In genomic region chr11:109100266-109100665, GRCm38 (mm10) we compare ENCODE assay signal across 32 mouse cellular contexts. TPM values are rescaled to one million over a fixed set of nuclear protein-coding genes. Genes with fewer than 3 reads are reported as not detected.
"Had no signal": no experiment of that assay in that cellular context is flagged by ENCODE, and none has a peak within 500 bp of the region (broad histone marks: within the 10 kb centered on the region; RNA-seq: fewer than 3 reads in every experiment).

No protein-coding gene starts in this region.

- H3K27me3 ChIP-seq: limb, embryonic 12.5 days; limb, embryonic 15.5 days; lung, embryonic 15.5 days; neural tube, embryonic 12.5 days; neural tube, embryonic 15.5 days had no signal

- H3K36me3 ChIP-seq: limb, embryonic 12.5 days; limb, embryonic 15.5 days; lung, embryonic 15.5 days; neural tube, embryonic 12.5 days; neural tube, embryonic 15.5 days had no signal

- H3K4me2 ChIP-seq: limb, embryonic 12.5 days; limb, embryonic 15.5 days; liver, embryonic 11.5 days; lung, embryonic 15.5 days; midbrain, embryonic 11.5 days; neural tube, embryonic 12.5 days; neural tube, embryonic 15.5 days had no signal

- H3K27ac ChIP-seq: kidney, postnatal 0 days; layer of hippocampus, adult 2 months; limb, embryonic 12.5 days; limb, embryonic 15.5 days; liver, embryonic 14.5 days; lung, embryonic 15.5 days; neural tube, embryonic 12.5 days; neural tube, embryonic 15.5 days had no signal

- ATAC-seq: intestine, postnatal 0 days had no signal

- DNase-seq: kidney, adult 2 months; kidney, postnatal 25 days; layer of hippocampus, adult 9-11 months; layer of hippocampus, postnatal 36 days; left cerebral cortex, postnatal 4 days; lung, adult 18-20 months; lung, postnatal 14 days; midbrain, embryonic 14.5 days; right cerebral cortex, adult 18-20 months; right cerebral cortex, postnatal 14 days; right cerebral cortex, postnatal 4 days; spleen, adult 18-20 months; thymus, adult 18-20 months; thymus, postnatal 36 days had no signal

- H3K9ac ChIP-seq: limb, embryonic 12.5 days; limb, embryonic 15.5 days; liver, embryonic 14.5 days; lung, embryonic 15.5 days; neural tube, embryonic 12.5 days; neural tube, embryonic 15.5 days had no signal

- H3K4me3 ChIP-seq: layer of hippocampus, adult 2 months; limb, embryonic 12.5 days; limb, embryonic 15.5 days; lung, embryonic 15.5 days; neural tube, embryonic 12.5 days; neural tube, embryonic 15.5 days had no signal

- H3K9me3 ChIP-seq: limb, embryonic 12.5 days; limb, embryonic 15.5 days; lung, embryonic 15.5 days; neural tube, embryonic 12.5 days; neural tube, embryonic 15.5 days had no signal

RNA-seq across cellular contexts. Expression of gene E030025P04Rik, which starts 43.9 kb away (rescaled TPM):
- total RNA-seq: layer of hippocampus, adult 2 months; layer of hippocampus, postnatal 36 days; left cerebral cortex, adult 8-10 months; left cerebral cortex, postnatal 14 days; left cerebral cortex, postnatal 4 days; megakaryocyte-erythroid progenitor cell, adult 5-6 weeks had no signal
- polyA plus RNA-seq: intestine, postnatal 0 days; kidney, adult 2 months; kidney, embryonic 14.5 days; kidney, postnatal 0 days; large intestine, adult 2 months; limb, embryonic 12.5 days; limb, embryonic 15.5 days; liver, embryonic 11.5 days; liver, embryonic 14.5 days; midbrain, embryonic 11.5 days; midbrain, embryonic 14.5 days; neural tube, embryonic 12.5 days; neural tube, embryonic 15.5 days; stomach, embryonic 16.5 days; testis, adult 2 months had no signal
